Mouse (Mus musculus) kidney, postnatal 36 days (tissue): ENCODE measurements around the gene Gm37240.

ENCODE experiments used
- DNase-seq, 2 experiments: peaks; one replicate each; pipeline ENCODE4 v3.0.0; 2021 to 2022; ENCODE audit warnings: mixed read lengths in 2 of 2

Gm37240 gene

GRCm38 (mm10) chr3:85863996-85864395, 23.3 kb downstream of the Gm37240 start:
- DNase-seq: peak in 1 of 2 experiments; percentile 24

DNA sequence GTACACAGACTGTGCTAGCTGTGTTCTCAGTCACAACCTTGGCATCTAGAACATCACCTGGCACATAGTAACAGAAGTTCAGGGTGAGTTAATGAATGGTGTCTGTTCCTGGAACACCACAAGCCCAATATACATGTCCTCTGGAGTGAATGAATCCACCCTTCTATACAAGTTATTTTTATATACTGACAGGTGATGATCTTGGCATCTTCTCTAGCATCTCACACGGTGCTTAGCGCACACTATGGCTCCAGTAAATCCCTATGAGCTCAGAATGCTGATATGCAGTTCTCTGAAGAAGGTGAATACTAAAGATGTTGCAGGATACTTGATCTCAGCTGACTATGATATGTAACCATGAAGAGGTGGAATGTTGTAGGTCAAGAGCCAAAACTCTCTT, 24.4 kb downstream of the Gm37240 start:
- no peak for DNase-seq

DNA sequence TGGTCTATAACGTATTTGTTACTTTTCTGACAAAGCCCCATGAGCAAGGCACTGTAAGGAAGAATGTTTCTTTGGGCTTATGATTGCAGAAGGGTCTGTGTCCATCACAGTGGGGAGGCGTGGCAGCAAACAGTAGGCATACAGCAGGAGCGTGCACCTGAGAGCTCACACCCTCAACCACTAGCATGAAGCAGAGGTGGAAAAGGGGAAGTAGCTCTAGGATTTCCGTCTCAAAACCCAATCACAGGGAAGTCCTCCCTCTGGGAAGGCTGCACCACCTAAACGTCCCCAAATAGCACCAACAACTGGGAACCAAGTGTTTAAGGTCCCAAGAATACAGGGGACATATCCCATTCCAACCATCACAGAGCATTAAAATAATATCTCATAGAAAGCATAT, 26.3 kb downstream of the Gm37240 start:
- no peak for DNase-seq

DNA sequence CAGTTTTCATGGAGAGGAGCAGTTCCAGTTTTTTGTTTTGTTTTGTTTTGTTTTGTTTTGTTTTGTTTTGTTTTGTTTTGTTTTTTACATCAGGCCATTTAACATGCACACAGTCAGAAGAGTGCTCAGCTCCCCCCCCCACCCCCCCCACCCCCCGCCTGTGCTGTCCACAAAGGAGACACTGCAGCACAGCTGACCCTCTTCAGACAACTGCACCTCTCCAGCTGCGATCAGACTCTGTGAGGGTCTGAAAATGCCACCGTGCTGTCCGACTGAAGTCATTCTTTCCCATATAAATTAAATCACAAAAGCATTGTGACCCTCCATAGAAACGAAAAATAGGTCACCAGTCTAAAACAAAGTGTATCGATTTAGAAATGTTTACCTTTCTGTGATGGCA, 28.0 kb downstream of the Gm37240 start:
- DNase-seq: no peak

- DNase-seq: peak; percentile 29 to 51
These were observed 28.9 kb downstream of the Gm37240 start for GRCm38 (mm10) chr3:85858140-85859135.

GRCm38 (mm10) chr3:85857083-85857482, 30.2 kb downstream of the Gm37240 start:
- no peak for DNase-seq

- DNase-seq: no peak
These were observed 31.4 kb downstream of the Gm37240 start for GRCm38 (mm10) chr3:85855947-85856346.

DNA sequence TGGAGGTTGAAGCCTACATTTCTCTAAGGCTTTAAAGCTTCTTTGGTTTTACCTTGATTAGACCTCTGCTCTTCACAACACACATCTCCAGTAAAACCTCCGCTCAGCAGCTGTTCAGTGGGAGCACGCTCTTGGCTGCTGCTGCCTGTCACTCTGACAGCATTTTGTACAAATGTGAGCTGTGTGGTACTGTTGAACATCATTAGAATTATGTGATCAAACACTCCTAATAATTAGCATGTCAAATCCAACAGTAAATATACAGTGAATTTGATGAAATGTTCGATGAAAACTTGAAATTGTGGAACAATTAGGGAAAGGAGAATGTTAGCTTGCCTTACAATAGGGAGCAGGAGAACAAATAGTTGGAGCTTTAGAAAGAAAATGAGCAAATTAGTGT, 32.3 kb downstream of the Gm37240 start:
- no peak for DNase-seq

- no peak for DNase-seq
These were observed 33.2 kb downstream of the Gm37240 start for GRCm38 (mm10) chr3:85854143-85854542.

- DNase-seq: no peak
These were observed 33.6 kb downstream of the Gm37240 start for GRCm38 (mm10) chr3:85853715-85854114.

GRCm38 (mm10) chr3:85850079-85850478, 37.2 kb downstream of the Gm37240 start:
- DNase-seq: no peak

DNA sequence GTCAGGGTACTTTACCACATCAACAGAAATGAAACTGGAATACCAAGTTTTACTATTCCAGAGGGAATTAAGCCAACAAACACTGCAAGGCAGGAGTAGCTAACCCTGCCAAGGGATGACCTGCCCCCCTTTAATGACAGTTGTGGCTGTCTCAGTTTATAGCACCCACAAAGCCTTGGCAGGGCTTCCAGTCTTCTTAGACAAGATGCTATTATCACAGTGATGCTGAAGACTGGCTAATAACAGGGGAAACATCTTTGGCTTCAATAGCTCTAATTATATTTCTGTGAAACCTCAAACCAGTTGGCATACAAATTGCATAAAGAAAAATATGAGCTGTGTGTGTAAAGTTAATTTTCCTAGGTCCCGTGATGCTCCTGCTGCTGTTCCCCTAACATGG, 41.0 kb downstream of the Gm37240 start:
- no peak for DNase-seq

GRCm38 (mm10) chr3:85845341-85845740, 42.0 kb downstream of the Gm37240 start:
- DNase-seq: no peak

GRCm38 (mm10) chr3:85842881-85843218, 44.5 kb downstream of the Gm37240 start:
- peak; percentile 25 to 45 for DNase-seq

- no peak for DNase-seq
These were observed 45.0 kb downstream of the Gm37240 start for GRCm38 (mm10) chr3:85842177-85842880.

DNA sequence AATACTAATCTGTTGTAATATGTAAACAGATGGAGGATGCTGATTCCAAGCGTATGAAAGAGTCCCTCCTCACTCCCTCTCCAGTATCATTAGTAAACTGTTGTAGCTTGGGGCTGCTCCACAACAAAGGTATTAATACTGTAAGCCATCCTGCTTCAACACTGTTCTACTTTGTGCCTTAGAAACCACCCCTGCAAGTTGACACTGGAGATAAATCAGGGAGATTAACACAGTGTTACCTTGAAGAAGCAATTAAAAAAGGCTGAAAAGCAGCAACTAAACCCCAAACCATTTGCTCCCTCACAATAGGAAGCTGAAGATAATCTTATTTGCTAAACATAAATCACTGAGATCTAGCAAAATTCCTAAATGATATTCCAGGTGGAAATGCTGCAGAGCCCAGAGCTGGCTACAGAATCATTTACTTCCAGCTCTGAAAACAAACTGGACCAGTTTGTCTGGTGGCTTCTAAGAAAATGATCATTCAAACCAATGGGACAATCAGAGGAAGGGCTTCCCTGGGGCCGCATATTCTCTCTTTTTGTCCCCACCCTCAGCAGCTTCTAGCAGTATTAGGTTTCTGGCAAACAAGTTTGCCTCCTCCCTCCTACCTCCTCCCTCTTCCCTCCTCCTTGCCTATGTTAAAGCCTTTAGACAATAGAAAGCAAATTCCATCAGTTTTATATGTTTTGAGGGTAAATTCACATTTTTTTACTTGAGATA, 45.7 kb downstream of the Gm37240 start:
- DNase-seq: no peak

DNA sequence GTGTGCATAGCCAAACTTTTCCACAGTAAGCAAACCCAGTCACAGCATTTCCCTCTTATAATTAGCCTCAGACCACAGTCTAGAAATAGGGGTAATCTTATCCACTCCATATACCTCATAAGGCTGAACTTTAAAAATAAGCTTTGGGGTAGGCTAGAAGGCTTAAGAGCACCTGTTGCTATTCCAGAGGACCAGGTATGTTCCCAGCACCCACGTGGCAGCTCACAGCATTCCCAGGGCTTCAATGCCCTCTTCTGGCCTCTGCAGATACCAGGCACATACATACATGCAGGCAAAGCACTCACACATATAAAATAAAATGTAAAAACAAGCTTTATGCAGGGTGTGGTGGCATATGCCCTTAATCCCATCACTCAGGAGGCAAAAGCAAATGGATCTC, 53.7 kb downstream of the Gm37240 start:
- DNase-seq: no peak

DNA sequence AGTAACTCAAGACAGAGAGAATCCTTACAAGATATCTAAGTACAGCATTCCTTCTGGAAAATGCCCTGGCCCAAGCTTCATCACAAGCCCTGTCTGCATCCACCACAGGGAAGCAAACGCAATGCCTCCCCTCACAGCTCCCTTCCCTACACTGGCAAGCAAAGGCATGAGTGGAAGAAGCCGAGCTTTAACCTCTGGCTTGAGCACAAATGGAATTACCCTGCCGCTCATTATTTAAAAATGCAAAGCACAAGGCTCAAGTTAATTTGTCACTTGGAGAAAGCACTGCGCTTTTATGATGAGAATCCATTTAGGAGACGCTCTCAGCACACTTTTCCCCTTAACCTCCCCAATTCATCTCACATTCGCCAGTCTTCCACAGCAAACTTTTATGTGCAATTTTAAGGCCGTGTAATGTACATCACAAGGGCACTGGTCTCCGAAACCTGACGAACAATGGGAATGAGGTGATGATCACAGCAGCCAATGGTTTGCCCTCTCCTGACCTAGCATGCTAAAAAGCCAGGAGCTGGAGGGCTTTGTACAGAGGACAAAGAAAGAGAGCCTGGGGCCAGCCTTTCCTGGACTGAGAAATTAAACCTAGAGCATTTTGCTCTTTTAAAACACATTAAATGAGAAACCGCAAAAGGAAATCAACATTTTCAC, 54.7 kb downstream of the Gm37240 start:
- peak; percentile 50 to 68 for DNase-seq

DNA sequence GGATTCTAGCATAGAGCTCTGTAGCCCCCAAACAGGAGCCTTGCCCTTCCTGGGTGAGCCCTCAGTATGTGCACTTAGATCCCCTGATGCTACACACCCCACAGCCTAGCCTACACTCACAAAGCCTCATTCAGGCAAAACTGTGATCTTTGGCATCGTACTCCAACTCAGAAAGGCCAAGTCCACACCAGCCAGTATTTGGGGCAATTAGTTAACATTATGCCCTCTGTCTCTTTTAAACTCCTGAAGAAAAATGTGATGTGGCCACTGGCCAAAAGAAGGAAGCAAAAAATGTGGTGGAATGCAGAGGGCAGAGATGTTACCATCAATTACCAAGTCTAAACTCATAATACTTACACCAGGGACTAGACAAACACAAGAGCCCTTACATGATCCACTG, 55.5 kb downstream of the Gm37240 start:
- peak; percentile 67 to 71 for DNase-seq

DNA sequence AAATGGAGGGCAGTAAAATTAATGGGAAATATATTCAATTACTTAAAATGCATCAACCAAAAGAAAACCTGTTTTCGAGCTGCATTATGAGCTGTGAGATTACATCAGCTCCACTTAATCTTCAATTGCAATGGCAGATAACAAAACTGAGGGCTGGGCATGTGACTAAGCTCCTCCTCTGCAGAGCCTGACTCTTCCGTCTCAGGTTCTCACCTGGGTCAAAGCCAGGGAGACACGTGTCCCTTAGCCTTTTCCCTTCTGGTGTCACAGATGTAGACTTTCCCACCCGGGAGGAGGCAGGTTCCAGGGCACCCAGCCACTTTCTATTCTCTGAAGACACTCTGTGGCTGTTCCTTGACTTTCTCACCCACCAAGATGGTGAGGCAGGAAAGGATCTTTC, 58.3 kb downstream of the Gm37240 start:
- DNase-seq: peak; percentile 33 to 53

GRCm38 (mm10) chr3:85827815-85828214, 59.5 kb downstream of the Gm37240 start:
- DNase-seq: no peak

GRCm38 (mm10) chr3:85827283-85827682, 60.0 kb downstream of the Gm37240 start:
- no peak for DNase-seq
